Mouse (Mus musculus) small intestine, adult 2 months (tissue): ENCODE measurements at regions not wholly inside any gene's neighbourhood (a gene's known extent, or its start where the extent isn't known, plus 50 kb on each side); places are given as distances from the start of the nearest gene placed in this dataset.

Experiments
- CTCF ChIP-seq: fragments of 200-500 bp; IDR thresholded peaks from 2 replicates; pipeline ENCODE4 v1.5.1; 2012; ENCODE audit warnings: low read depth, mild to moderate bottlenecking, control low read depth, inconsistent platforms, low read length, moderate library complexity, mixed read lengths; ENCODE audit not compliant: insufficient replicate concordance, insufficient read length; ENCODE audit errors: extremely low read depth
- POLR2A ChIP-seq: fragments of 200-500 bp; IDR thresholded peaks from 2 replicates; pipeline ENCODE4 v1.6.1; 2012; ENCODE audit warnings: low read depth, mild to moderate bottlenecking, control low read depth, inconsistent platforms, low read length, moderate library complexity

GRCm38 (mm10) chr9:61660191-61660590 lies 254.2 kb downstream of the Rplp1 start:
- TF ChIP-seq CTCF (no peak), POLR2A (no peak)
